Mouse (Mus musculus) CH12.LX (cell line): ENCODE data around the gene Shmt2.

Experiments
- BHLHE40 ChIP-seq: IDR thresholded peaks from 2 replicates; pipeline ENCODE4 v1.6.1; 2011; ENCODE audit warnings: mild to moderate bottlenecking, low read depth, low read length, improper control_type of control experiment
- CTCF ChIP-seq, 2 experiments: IDR thresholded peaks in 1 of 2; conservative IDR thresholded peaks in 1 of 2; 2 replicates each; pipeline ENCODE4 v1.5.1; 2011 to 2012; ENCODE audit warnings: low read depth in 2 of 2, low read length in 2 of 2, improper control_type of control experiment in 1 of 2, inconsistent platforms in 1 of 2, mild to moderate bottlenecking in 1 of 2, moderate library complexity in 1 of 2
- EP300 ChIP-seq: IDR thresholded peaks from 2 replicates; pipeline ENCODE4 v1.6.1; 2011; ENCODE audit warnings: low read length, improper control_type of control experiment
- IRF4 ChIP-seq: IDR thresholded peaks from 2 replicates; pipeline ENCODE4 v1.6.1; 2014; ENCODE audit warnings: low read depth, mild to moderate bottlenecking, inconsistent platforms, low read length, improper control_type of control experiment
- JUN ChIP-seq: IDR thresholded peaks from 2 replicates; pipeline ENCODE4 v1.6.1; 2011; ENCODE audit warnings: low read depth, mild to moderate bottlenecking, low read length, improper control_type of control experiment, moderate library complexity; ENCODE audit not compliant: insufficient read depth
- MAX ChIP-seq: IDR thresholded peaks from 2 replicates; pipeline ENCODE4 v1.6.1; 2011; ENCODE audit warnings: low read length, improper control_type of control experiment
- NELFE ChIP-seq: IDR thresholded peaks from 2 replicates; pipeline ENCODE4 v1.6.1; 2011; ENCODE audit warnings: low read depth, low read length, improper control_type of control experiment
- POLR2A ChIP-seq: IDR thresholded peaks from 2 replicates; pipeline ENCODE4 v1.6.1; 2011; ENCODE audit warnings: low read depth, mild to moderate bottlenecking, improper control_type of control experiment, low read length
- RAD21 ChIP-seq: IDR thresholded peaks from 2 replicates; pipeline ENCODE4 v1.6.1; 2011; ENCODE audit warnings: low read depth, mild to moderate bottlenecking, low read length, improper control_type of control experiment, moderate library complexity
- TBP ChIP-seq: conservative IDR thresholded peaks from 2 replicates; pipeline ENCODE4 v1.6.1; 2011; ENCODE audit warnings: low read depth, low read length, improper control_type of control experiment
- TCF12 ChIP-seq: IDR thresholded peaks from 2 replicates; pipeline ENCODE4 v1.6.1; 2014; ENCODE audit warnings: low read depth, mild to moderate bottlenecking, inconsistent platforms, low read length, improper control_type of control experiment
- UBTF ChIP-seq: IDR thresholded peaks from 2 replicates; pipeline ENCODE4 v1.6.1; 2012; ENCODE audit warnings: low read depth, mild to moderate bottlenecking, inconsistent platforms, low read length, improper control_type of control experiment, moderate library complexity
- ZC3H11A ChIP-seq: IDR thresholded peaks from 2 replicates; pipeline ENCODE4 v1.6.1; 2012; ENCODE audit warnings: low read depth, mild to moderate bottlenecking, inconsistent platforms, low read length, improper control_type of control experiment

DNA sequence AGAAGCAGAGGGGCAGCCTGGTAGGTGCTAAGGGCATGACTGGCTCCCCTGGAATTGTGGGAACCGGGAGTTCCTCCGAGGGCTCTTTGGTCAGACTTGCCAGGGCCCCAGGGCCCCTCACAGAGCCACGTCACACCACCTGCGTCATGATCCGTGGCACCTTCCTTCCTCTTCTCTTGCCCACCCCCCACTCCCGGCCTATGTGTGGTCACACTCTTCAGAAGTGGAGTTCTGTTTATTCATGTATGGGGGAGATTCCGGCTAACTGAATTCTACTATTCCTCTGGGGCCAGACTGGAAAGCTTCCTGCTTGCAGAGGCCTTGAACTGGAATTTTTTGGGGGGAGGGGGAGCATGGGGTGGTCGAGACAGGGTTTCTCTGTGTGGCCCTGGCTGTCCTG lies 41.6 kb upstream of the Shmt2 start:
- TF ChIP-seq POLR2A: no peak
- no peak for TF ChIP-seq IRF4
- no peak for TF ChIP-seq JUN
- TF ChIP-seq ZC3H11A: no peak
- no peak for TF ChIP-seq UBTF
- TF ChIP-seq EP300: no peak
- no peak for TF ChIP-seq TBP
- no peak for TF ChIP-seq CTCF (conservative IDR thresholded peaks at IDR 0.05 in 1 of 2, IDR thresholded peaks at IDR 0.05 in 1 of 2; ENCODE audit: low read depth in 2 of 2, low read length in 2 of 2)
- no peak for TF ChIP-seq RAD21
- no peak for TF ChIP-seq NELFE
- no peak for TF ChIP-seq TCF12
- no peak for TF ChIP-seq BHLHE40
- TF ChIP-seq MAX: no peak
